Mouse (Mus musculus) spleen, postnatal 36 days (tissue): ENCODE data around the gene Diexf.

Source experiments
- DNase-seq, 2 experiments: peaks; one replicate each; pipeline ENCODE4 v3.0.0; 2022; ENCODE audit warnings: low spot score in 2 of 2, mixed read lengths in 1 of 2

Gene Diexf

DNA sequence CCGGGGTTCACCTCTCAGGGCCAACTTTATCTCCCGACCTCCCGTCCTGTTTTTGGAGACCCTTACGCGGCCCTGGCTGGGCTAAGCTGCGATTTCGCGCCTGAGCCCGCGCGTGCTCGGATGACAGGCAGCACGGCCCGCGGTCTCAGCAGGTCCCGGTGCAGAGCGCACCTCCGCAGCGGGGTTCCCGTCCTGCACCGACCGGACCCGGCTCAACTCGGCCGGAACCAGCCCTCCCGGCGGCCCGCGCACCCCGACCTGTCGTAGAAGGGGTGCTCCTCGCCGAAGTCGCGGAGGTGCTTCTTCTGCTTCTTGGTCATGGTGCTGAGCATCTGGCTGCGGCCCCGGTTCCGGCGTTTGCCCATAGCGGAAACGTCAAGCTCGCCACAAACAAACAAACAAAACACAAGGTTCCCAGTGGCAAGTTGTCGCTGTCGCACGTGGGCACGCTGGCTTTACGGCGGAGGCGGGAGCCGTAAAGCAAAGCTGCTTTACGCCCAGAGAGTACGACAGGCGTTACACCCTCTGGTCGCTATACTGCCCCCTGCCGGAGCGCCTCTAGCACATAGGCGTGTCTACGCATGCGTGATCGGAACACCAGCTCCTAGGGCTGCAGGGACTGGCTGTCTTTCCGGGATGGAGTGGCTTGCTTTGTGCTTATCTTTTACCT is at the start of gene Diexf:
Diexf (minus strand) TSS at position 487 of the 670 bp plus-strand sequence.
- DNase-seq: peak; percentile 93 to 95

DNA sequence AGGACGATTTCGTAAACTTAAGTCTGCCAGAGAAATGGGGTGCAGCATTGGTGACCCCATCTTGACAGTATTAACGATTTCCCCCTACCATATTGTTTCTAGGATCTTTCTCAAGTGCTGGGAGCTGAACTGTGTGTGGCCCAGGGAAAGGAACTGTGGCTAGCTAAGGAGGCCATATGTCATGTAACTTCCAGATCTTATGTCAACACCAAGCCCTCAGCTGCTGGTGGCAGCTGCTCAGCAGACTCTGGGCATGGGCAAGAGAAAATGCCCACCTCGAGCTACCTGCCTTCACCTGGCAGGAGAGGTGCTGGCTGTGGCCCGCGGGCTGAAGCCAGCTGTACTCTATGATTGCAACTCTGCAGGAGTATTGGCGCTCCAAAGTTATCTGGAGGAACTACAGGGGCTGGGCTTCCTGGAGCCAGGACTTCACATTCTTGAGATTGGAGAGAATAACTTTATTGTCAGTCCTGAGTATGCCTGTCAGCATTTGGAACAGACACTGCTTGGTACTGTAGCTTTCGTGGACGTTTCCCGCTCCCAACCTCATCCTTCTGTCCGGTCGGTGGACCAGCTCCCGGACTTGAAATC is 44.2 kb upstream of the Diexf start:
- DNase-seq: no peak

DNA sequence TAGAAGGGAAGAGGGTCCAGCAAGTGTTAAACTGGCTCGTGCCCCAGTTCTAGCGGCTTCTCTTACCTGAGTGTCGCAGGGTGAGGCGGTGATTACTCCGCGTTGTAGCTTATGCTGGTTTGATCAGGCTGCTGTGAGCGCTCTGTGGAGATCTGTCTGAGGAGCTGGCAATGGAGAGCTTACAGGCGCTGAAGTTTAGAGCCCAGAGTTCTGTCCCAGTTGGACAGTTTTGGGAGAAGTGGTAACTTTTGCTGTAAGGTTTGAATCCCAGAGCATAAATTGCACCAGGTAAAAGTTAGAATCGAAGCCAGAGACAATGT is 43.7 kb upstream of the Diexf start:
- DNase-seq: no peak

GRCm38 (mm10) chr1:193172991-193173809 is 43.1 kb upstream of the Diexf start:
- peak; percentile 98 to 99 for DNase-seq

DNA sequence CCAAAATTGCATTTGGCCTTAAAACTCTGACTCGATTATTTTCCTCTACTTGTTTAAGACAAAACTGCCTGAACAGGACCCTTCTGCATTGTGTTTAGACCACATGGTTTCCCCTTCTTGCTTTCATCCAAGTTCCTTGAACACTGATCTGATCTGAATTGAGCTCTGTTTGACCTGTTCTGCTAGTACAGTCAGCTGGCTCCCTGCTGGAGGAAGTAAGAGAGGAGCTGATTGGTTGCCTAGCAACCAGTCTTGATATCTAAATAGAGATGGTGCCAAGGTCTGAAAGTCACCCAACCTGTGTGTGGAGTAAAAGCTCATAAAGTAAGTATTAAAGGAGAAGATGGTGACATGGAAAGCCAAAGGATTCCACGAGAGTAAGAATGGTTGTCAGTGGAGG is 39.8 kb upstream of the Diexf start:
- DNase-seq: no peak

DNA sequence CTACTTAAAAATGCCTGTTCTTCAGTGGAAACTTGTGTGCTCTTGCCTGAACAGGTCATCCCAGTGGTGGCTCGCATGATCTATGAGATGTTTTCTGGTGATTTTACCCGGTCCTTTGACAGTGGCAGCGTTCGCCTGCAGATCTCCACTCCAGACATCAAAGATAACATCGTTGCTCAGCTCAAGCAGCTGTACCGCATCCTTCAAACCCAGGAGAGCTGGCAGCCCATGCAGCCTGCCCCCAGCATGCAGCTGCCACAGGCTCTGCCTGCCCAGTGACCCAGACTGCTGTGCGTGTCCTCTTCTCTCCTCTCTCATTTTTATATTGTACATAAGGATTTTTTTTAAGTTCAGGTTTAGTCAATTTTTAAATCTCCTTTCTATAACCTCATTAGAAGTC is 39.2 kb upstream of the Diexf start:
- DNase-seq: no peak

DNA sequence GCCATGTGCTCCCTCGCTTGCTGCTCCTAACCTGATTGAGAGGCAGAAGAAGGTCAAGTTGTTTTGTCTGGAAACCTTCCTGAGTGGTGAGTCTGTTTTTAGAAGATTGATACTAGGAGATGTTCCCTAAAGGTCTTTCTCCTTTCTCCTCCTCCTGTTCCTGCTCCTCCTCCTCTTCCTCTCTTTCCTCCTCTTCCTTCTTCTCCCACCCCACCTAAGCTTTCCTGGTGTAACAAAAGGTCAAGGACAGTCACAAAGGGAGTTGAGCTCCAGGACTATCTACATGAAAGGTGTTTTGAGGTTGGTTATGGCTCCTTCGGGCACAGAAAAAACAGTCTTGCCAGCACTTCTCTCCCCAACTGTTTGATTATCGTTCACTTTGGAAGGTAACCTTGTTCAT is 37.7 kb upstream of the Diexf start, which contains the start of gene A130010J15Rik:
A130010J15Rik (plus strand) TSS at position 301 of the 400 bp plus-strand sequence.
- no peak for DNase-seq

- DNase-seq: peak; percentile 61 to 75
These were observed 30.4 kb upstream of the Diexf start for GRCm38 (mm10) chr1:193160317-193161032.

GRCm38 (mm10) chr1:193159613-193160012 is 29.5 kb upstream of the Diexf start:
- DNase-seq: peak in 1 of 2 experiments; percentile 22

DNA sequence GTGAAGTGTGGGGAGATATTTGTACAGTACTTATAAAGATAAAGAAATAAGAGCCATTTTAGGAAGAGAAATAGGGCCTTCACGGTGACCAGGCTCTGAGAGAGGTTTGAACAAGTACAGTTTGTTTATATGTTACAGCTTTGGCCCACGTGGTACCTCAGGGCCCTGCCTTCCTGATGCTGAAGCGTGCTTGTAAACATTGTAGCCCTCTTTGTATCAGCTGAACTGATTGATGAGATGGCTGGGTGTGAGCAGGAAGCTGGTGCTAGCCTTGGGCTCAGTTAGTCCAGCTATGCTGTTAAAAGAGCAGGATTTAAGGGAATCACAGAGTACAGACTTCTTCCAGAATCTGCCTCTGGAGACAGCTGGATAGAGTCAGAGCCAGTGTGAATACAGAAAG is 29.1 kb upstream of the Diexf start:
- DNase-seq: no peak

DNA sequence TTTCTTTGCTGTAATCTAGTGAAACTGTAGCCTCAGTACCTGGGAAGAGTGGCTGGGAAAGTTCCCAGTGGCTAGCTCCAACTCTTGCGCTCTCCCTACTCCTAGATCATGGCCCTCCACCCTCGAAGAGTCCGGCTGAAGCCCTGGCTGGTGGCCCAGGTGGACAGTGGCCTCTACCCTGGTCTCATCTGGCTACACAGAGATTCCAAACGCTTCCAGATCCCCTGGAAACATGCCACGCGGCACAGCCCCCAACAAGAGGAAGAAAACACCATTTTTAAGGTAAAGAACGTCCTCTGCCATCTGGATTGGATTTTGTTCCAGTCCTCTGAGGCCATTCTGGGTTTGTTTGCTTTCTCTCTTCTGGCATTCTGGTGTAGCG is 27.0 kb upstream of the Diexf start:
- DNase-seq: no peak

- no peak for DNase-seq
These were observed 26.4 kb upstream of the Diexf start for GRCm38 (mm10) chr1:193156316-193157110.

DNA sequence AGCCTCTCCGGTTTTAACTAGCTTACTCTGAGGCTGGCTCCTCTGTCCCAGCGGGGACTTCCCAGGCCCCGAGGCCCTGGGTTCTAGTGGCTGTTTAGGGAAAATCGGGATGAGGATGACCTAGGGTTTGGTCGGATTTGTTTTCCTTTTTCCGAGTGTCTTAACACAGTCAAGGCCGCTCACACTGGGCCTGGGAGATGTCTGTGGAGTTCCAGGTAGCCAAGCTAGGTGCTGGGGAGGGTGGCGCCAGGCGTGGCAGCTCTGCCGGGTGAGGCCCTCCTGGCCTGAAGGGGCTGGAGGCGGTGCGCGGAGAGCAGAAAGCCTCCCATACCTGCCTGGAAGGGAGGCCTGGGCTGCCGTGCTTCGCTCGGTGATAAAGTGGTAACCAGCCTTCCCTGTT is 23.5 kb upstream of the Diexf start:
- no peak for DNase-seq

DNA sequence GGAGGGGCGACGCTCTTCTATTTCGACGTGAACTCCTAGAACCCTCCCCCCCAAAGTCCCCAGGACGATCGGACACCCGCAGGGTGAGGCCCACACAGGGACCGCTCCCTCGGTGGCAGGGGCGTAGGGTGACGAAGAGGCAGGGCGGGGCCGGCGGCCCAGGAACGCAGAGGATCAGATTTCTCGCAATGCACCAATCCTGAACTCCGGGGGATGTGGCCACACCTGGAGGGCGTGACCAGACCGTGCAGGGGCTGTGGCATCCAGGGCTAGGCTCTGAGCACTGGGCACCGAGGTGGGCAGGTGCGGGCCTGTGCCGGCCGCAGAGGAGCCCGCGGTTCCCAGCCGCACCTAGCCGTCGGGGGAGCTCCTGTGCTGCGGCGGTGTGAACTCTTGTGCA is 22.8 kb upstream of the Diexf start, which contains the start of gene Irf6:
Irf6 (plus strand) TSS at position 240 of the 400 bp plus-strand sequence.
- DNase-seq: peak; percentile 25 to 31

- no peak for DNase-seq
These were observed 21.1 kb upstream of the Diexf start for GRCm38 (mm10) chr1:193151134-193151533.

- no peak for DNase-seq
These were observed 19.2 kb upstream of the Diexf start for GRCm38 (mm10) chr1:193149231-193149630.

DNA sequence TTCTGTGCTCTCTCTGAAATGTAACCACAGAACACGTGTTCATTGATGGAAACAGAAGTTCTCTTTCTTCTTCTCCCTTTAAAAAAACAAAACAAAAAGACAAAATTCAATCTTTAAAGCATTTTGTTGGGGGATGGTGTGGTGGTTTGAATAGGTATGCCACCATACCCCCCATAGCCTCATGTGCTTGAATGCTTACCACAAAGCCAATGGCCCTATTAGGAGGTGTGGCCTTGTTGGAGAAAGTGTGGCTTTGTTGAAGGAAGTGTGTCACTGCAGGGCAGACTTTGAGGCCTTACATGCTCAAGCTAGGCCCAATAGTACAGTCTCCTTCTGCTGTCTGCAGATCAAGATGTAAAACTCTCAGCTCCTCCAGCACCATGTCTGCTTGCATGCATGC is 16.3 kb upstream of the Diexf start:
- DNase-seq: no peak

GRCm38 (mm10) chr1:193145101-193145500 is 15.0 kb upstream of the Diexf start:
- no peak for DNase-seq

DNA sequence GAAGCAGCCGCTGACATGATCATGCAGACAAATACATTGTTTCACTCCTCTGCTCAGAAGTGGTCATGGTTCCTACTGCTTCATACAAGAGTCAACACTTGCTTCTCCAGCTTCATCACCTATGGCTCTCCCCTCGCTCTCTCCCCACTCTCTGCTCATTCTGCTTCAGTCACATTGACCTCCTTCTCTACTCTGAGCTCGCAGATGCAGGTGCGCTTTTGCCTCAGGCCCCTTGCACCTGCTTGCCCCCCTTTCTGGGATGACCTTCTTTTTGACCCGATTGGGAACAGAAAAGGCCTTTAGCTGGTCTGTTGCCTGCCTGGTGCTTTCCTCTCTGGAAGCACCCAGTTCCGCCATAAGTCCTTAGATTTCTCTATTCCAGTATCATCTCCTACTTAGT is 14.4 kb upstream of the Diexf start:
- no peak for DNase-seq

- DNase-seq: no peak
These were observed 12.5 kb upstream of the Diexf start for GRCm38 (mm10) chr1:193142517-193143062.

- DNase-seq: no peak
These were observed 11.0 kb upstream of the Diexf start for GRCm38 (mm10) chr1:193141118-193141517.
